Mouse (Mus musculus) C2C12 (cell line): ENCODE results near the gene Cnpy2.

Source experiments
- CTCF ChIP-seq: IDR thresholded peaks from one replicate; pipeline ENCODE4 v1.5.1; 2011; ENCODE audit not compliant: control insufficient read depth, insufficient read depth, insufficient read length
- FOSL1 ChIP-seq: IDR thresholded peaks from one replicate; pipeline ENCODE4 v1.8.0; 2011; ENCODE audit warnings: mild to moderate bottlenecking, low read length; ENCODE audit not compliant: poor library complexity, insufficient read depth, severe bottlenecking
- MAX ChIP-seq: IDR thresholded peaks from one replicate; pipeline ENCODE4 v1.6.1; 2011; ENCODE audit warnings: mild to moderate bottlenecking, control low read depth
- MYOD1 ChIP-seq: IDR thresholded peaks from one replicate; pipeline ENCODE4 v1.6.1; 2011; ENCODE audit warnings: low read depth; ENCODE audit not compliant: control insufficient read depth, insufficient read length
- MYOG ChIP-seq: IDR thresholded peaks from one replicate; pipeline ENCODE4 v1.6.1; 2011; ENCODE audit not compliant: control insufficient read depth, insufficient read length; ENCODE audit errors: extremely low read depth
- USF1 ChIP-seq: IDR thresholded peaks from one replicate; pipeline ENCODE4 v1.6.1; 2011; ENCODE audit warnings: low read depth, mild to moderate bottlenecking, control low read depth, moderate library complexity

DNA sequence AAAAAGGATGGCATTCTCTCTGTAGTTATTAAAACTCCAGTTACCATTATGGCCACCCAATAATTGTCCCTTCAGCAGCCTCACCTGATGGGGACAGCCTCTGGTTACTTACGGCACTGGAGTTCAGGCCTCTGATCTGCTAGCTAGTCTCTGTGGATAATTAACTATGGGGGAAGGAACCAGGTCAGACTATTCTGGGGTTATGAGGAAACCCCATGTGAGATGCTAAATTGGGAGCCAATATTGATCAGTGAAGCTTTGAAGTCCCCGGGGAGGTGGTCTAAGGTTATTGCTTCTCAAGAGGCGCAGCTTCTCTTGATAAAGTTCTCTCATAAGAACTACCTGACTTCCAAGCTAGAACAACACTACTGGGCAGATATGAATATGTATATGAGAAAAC lies 13.9 kb downstream of the Cnpy2 start:
- TF ChIP-seq CTCF = no peak
- TF ChIP-seq MYOD1 = no peak
- no peak for TF ChIP-seq MAX
- TF ChIP-seq USF1 = no peak
- no peak for TF ChIP-seq MYOG
- TF ChIP-seq FOSL1 = no peak
